In genomic region chr10:31212778-31213454, GRCm38 (mm10) we compare ENCODE assay signal across 32 mouse cellular contexts.
"Had no signal": no experiment of that assay in that cellular context is flagged by ENCODE, and none has a peak within 500 bp of the region (broad histone marks: within the 10 kb centered on the region; RNA-seq: fewer than 3 reads in every experiment).

No protein-coding gene starts in this region.

- H3K27me3 ChIP-seq: heart, embryonic 12.5 days; heart, embryonic 13.5 days; heart, embryonic 15.5 days; hindbrain, embryonic 12.5 days; hindbrain, embryonic 13.5 days; hindbrain, embryonic 15.5 days; intestine, embryonic 15.5 days had no signal

- ATAC-seq: hindbrain, embryonic 16.5 days; hindbrain, postnatal 0 days; inflammation-experienced regulatory T-cells, adult 6 months; intestine, embryonic 15.5 days; intestine, embryonic 16.5 days; intestine, postnatal 0 days had no signal

- H3K27ac ChIP-seq: heart, adult 2 months; heart, embryonic 10.5 days; heart, embryonic 13.5 days; heart, embryonic 15.5 days; hindbrain, embryonic 10.5 days; hindbrain, embryonic 12.5 days; hindbrain, embryonic 13.5 days; hindbrain, embryonic 14.5 days; hindbrain, embryonic 15.5 days; hindbrain, postnatal 0 days; intestine, embryonic 15.5 days; layer of hippocampus, adult 2 months; left cerebral cortex, adult 2 months had no signal

- H3K9ac ChIP-seq: heart, embryonic 12.5 days; heart, embryonic 13.5 days; heart, embryonic 15.5 days; hindbrain, embryonic 12.5 days; hindbrain, embryonic 13.5 days; hindbrain, embryonic 14.5 days; hindbrain, embryonic 15.5 days; intestine, embryonic 15.5 days had no signal

- H3K4me3 ChIP-seq: heart, adult 2 months; heart, embryonic 10.5 days; heart, embryonic 12.5 days; heart, embryonic 13.5 days; heart, embryonic 15.5 days; hindbrain, embryonic 10.5 days; hindbrain, embryonic 12.5 days; hindbrain, embryonic 13.5 days; hindbrain, embryonic 15.5 days; intestine, embryonic 15.5 days; layer of hippocampus, adult 2 months; left cerebral cortex, adult 2 months had no signal

- DNase-seq: heart, adult 2 months; heart, postnatal 10 days; heart, postnatal 14 days; heart, postnatal 36 days; heart, postnatal 4 days; kidney, adult 18-20 months; kidney, adult 8-10 months; kidney, adult 9 months; kidney, postnatal 10 days; kidney, postnatal 14 days; kidney, postnatal 25 days; kidney, postnatal 36 days; layer of hippocampus, adult 9-11 months; layer of hippocampus, postnatal 36 days had no signal

- H3K36me3 ChIP-seq: heart, embryonic 10.5 days; heart, embryonic 12.5 days; heart, embryonic 13.5 days; heart, embryonic 15.5 days; hindbrain, embryonic 10.5 days; hindbrain, embryonic 12.5 days; hindbrain, embryonic 13.5 days; hindbrain, embryonic 15.5 days; intestine, embryonic 15.5 days had no signal

- H3K9me3 ChIP-seq: heart, embryonic 10.5 days; heart, embryonic 12.5 days; heart, embryonic 13.5 days; heart, embryonic 15.5 days; hindbrain, embryonic 10.5 days; hindbrain, embryonic 12.5 days; hindbrain, embryonic 13.5 days; hindbrain, embryonic 15.5 days; intestine, embryonic 15.5 days had no signal

- H3K4me1 ChIP-seq: heart, embryonic 10.5 days; heart, embryonic 12.5 days; heart, embryonic 13.5 days; heart, embryonic 15.5 days; hindbrain, embryonic 10.5 days; hindbrain, embryonic 12.5 days; hindbrain, embryonic 13.5 days; hindbrain, embryonic 15.5 days; intestine, embryonic 15.5 days had no signal

- H3K4me2 ChIP-seq: heart, embryonic 11.5 days; heart, embryonic 12.5 days; heart, embryonic 13.5 days; heart, embryonic 15.5 days; hindbrain, embryonic 12.5 days; hindbrain, embryonic 13.5 days; hindbrain, embryonic 14.5 days; hindbrain, embryonic 15.5 days; intestine, embryonic 15.5 days had no signal
